Mouse (Mus musculus): ENCODE data around the gene Atf5. TPM values are rescaled to one million over a fixed set of nuclear protein-coding genes. Genes with fewer than 3 reads are reported as not detected.

Gene Atf5
- polyA plus RNA-seq, 1 experiment from 2014 or later, result 3.4 TPM

- H3K9ac ChIP-seq (ENCODE audit: low read length), result no peak overlapping the region
Measured at GRCm38 (mm10) chr7:44780101-44780500, 36.4 kb downstream of the Atf5 start.

GRCm38 (mm10) chr7:44776849-44777498 lies 39.5 kb downstream of the Atf5 start:
- Histone ChIP-seq H3K27ac (ENCODE audit: low read depth, low read length) (no peak overlapping the region), H3K9ac (ENCODE audit: low read length) (no peak overlapping the region), H3K27me3 (ENCODE audit: control insufficient read depth, insufficient read depth, low read length) (no peaks in the 10 kb centered on the region), H3K4me2 (ENCODE audit: low read depth, low read length, severe bottlenecking) (no peak overlapping the region), H3K4me3 (ENCODE audit: low read depth, low read length) (no peak overlapping the region), H3K4me1 (replicated peaks; ENCODE audit: control insufficient read depth, insufficient read depth, low read length) (no peaks in the 10 kb centered on the region), H3K9me3 (ENCODE audit: control insufficient read depth, low read length) (no peaks in the 10 kb centered on the region), H3K36me3 (ENCODE audit: control insufficient read depth, insufficient read depth, low read length) (no peaks in the 10 kb centered on the region; the same call in 1 of the 2 replicates)
- DNase-seq (ENCODE audit: low spot score), result no peak
- ATAC-seq (replicated peaks; ENCODE audit: low FRiP score), result no peak
- 88% methylated on average over 9 of the region's 9 CpGs for WGBS

More at GRCm38 (mm10) chr7:44780101-44780500, 36.4 kb downstream of the Atf5 start:
- Histone ChIP-seq H3K36me3 (ENCODE audit: control insufficient read depth, insufficient read depth, low read length) (no peaks in the 10 kb centered on the region), H3K4me1 (replicated peaks; ENCODE audit: control insufficient read depth, insufficient read depth, low read length) (no peaks in the 10 kb centered on the region), H3K4me2 (ENCODE audit: low read depth, low read length, severe bottlenecking) (no peak overlapping the region), H3K27ac (ENCODE audit: low read depth, low read length) (no peak overlapping the region), H3K4me3 (ENCODE audit: low read depth, low read length) (no peak overlapping the region), H3K9me3 (ENCODE audit: control insufficient read depth, low read length) (no peaks in the 10 kb centered on the region), H3K27me3 (ENCODE audit: control insufficient read depth, insufficient read depth, low read length) (no peaks in the 10 kb centered on the region)
- 89% methylated on average over 8 of the region's 8 CpGs for WGBS
- DNase-seq (ENCODE audit: low spot score) (no peak), ATAC-seq (replicated peaks; ENCODE audit: low FRiP score) (no peak)

GRCm38 (mm10) chr7:44772591-44773204 lies 43.8 kb downstream of the Atf5 start:
- H3K9ac ChIP-seq (ENCODE audit: low read length), result no peak overlapping the region
- no peak overlapping the region for H3K27ac ChIP-seq (ENCODE audit: low read depth, low read length)
- H3K4me3 ChIP-seq (ENCODE audit: low read depth, low read length), result no peak overlapping the region
- DNase-seq (ENCODE audit: low spot score), result no peak
- no peaks in the 10 kb centered on the region for H3K4me1 ChIP-seq (replicated peaks; ENCODE audit: control insufficient read depth, insufficient read depth, low read length)
- no peaks in the 10 kb centered on the region for H3K9me3 ChIP-seq (ENCODE audit: control insufficient read depth, low read length)
- no peaks in the 10 kb centered on the region for H3K27me3 ChIP-seq (ENCODE audit: control insufficient read depth, insufficient read depth, low read length)
- WGBS, result 90% methylated on average over 8 of the region's 8 CpGs
- H3K36me3 ChIP-seq (ENCODE audit: control insufficient read depth, insufficient read depth, low read length), result no peaks in the 10 kb centered on the region; the same call in 1 of the 2 replicates
- ATAC-seq (replicated peaks; ENCODE audit: low FRiP score), result no peak
- no peak overlapping the region for H3K4me2 ChIP-seq (ENCODE audit: low read depth, low read length, severe bottlenecking)

GRCm38 (mm10) chr7:44770046-44770578 lies 46.3 kb downstream of the Atf5 start:
- Histone ChIP-seq H3K36me3 (ENCODE audit: control insufficient read depth, insufficient read depth, low read length) (no peaks in the 10 kb centered on the region; the same call in 1 of the 2 replicates), H3K4me1 (replicated peaks; ENCODE audit: control insufficient read depth, insufficient read depth, low read length) (no peaks in the 10 kb centered on the region)
- 18% methylated on average over 6 of the region's 6 CpGs for WGBS

GRCm38 (mm10) chr7:44768129-44768528 lies 48.3 kb downstream of the Atf5 start:
- no peak overlapping the region for H3K4me2 ChIP-seq (ENCODE audit: low read depth, low read length, severe bottlenecking)
- WGBS, result 89% methylated on average over 5 of the region's 5 CpGs
- H3K9ac ChIP-seq (ENCODE audit: low read length), result no peak overlapping the region
- no peaks in the 10 kb centered on the region for H3K9me3 ChIP-seq (ENCODE audit: control insufficient read depth, low read length)
- H3K27me3 ChIP-seq (ENCODE audit: control insufficient read depth, insufficient read depth, low read length), result no peaks in the 10 kb centered on the region
- no peaks in the 10 kb centered on the region; the same call in 1 of the 2 replicates for H3K36me3 ChIP-seq (ENCODE audit: control insufficient read depth, insufficient read depth, low read length)
- DNase-seq (ENCODE audit: low spot score) (no peak), ATAC-seq (replicated peaks; ENCODE audit: low FRiP score) (no peak)
- H3K27ac ChIP-seq (ENCODE audit: low read depth, low read length), result no peak overlapping the region
- H3K4me3 ChIP-seq (ENCODE audit: low read depth, low read length), result no peak overlapping the region
- no peaks in the 10 kb centered on the region for H3K4me1 ChIP-seq (replicated peaks; ENCODE audit: control insufficient read depth, insufficient read depth, low read length)

More at GRCm38 (mm10) chr7:44770046-44770578, 46.3 kb downstream of the Atf5 start:
- Histone ChIP-seq H3K4me3 (ENCODE audit: low read depth, low read length) (no peak overlapping the region), H3K27me3 (ENCODE audit: control insufficient read depth, insufficient read depth, low read length) (no peaks in the 10 kb centered on the region), H3K9me3 (ENCODE audit: control insufficient read depth, low read length) (no peaks in the 10 kb centered on the region), H3K27ac (ENCODE audit: low read depth, low read length) (no peak overlapping the region), H3K4me2 (ENCODE audit: low read depth, low read length, severe bottlenecking) (no peak overlapping the region), H3K9ac (ENCODE audit: low read length) (no peak overlapping the region)
- peak; percentile 84 for DNase-seq (ENCODE audit: low spot score)
- ATAC-seq (replicated peaks; ENCODE audit: low FRiP score), result no peak

MicroRNAs within 50 kb of the gene (microRNA counts, 519-probe panel; counts per million panel counts)
- microRNA mmu-miR-707, result 31.2 counts per million

Small RNA genes within 50 kb of the gene (microRNA-seq; reads per million reads assigned to microRNA genes)
- not detected for gene Mir707 (ENCODE audit: insufficient number of aligned reads)

Other genes with a start within 250 kb of the Atf5 start
- 0.68 and 0.92 TPM in 2 replicates for gene Napsa, start 244.3 kb downstream of the Atf5 start, polyA plus RNA-seq (2014; fragmentation: Nextera tagmentation; extraction: Ambion mirVana)
- 1.8 and 2.0 TPM in 2 replicates for gene Kcnc3, start 226.0 kb downstream of the Atf5 start, polyA plus RNA-seq (2014; fragmentation: Nextera tagmentation; extraction: Ambion mirVana)
- gene Myh14, start 145.8 kb downstream of the Atf5 start, polyA plus RNA-seq (2014; fragmentation: Nextera tagmentation; extraction: Ambion mirVana), result 1.7 and 2.6 TPM in 2 replicates
- gene Izumo2, start 107.9 kb downstream of the Atf5 start, polyA plus RNA-seq (2014; fragmentation: Nextera tagmentation; extraction: Ambion mirVana), result not detected in 2 replicates
- gene Vrk3, start 68.2 kb downstream of the Atf5 start, polyA plus RNA-seq (2014; fragmentation: Nextera tagmentation; extraction: Ambion mirVana), result 41.7 and 42.2 TPM in 2 replicates
- gene Zfp473, start 65.6 kb downstream of the Atf5 start, polyA plus RNA-seq (2014; fragmentation: Nextera tagmentation; extraction: Ambion mirVana), result 3.9 and 4.4 TPM in 2 replicates
- gene Nup62, start 570 bp downstream of the Atf5 start, polyA plus RNA-seq (2014; fragmentation: Nextera tagmentation; extraction: Ambion mirVana), result 73.5 and 86.5 TPM in 2 replicates
- gene Il4i1, start 271 bp downstream of the Atf5 start, polyA plus RNA-seq (2014; fragmentation: Nextera tagmentation; extraction: Ambion mirVana), result 1.1 and 1.4 TPM in 2 replicates
- gene Akt1s1, start 32.3 kb upstream of the Atf5 start, polyA plus RNA-seq (2014; fragmentation: Nextera tagmentation; extraction: Ambion mirVana), result 79.9 and 83.0 TPM in 2 replicates
- gene Tbc1d17, start 32.4 kb upstream of the Atf5 start, polyA plus RNA-seq (2014; fragmentation: Nextera tagmentation; extraction: Ambion mirVana), result 67.6 and 69.9 TPM in 2 replicates
- 31.6 and 32.1 TPM in 2 replicates for gene Pnkp, start 40.5 kb upstream of the Atf5 start, polyA plus RNA-seq (2014; fragmentation: Nextera tagmentation; extraction: Ambion mirVana)
- gene Ptov1, start 53.1 kb upstream of the Atf5 start, polyA plus RNA-seq (2014; fragmentation: Nextera tagmentation; extraction: Ambion mirVana), result 454 and 526 TPM in 2 replicates
- gene Med25, start 76.1 kb upstream of the Atf5 start, polyA plus RNA-seq (2014; fragmentation: Nextera tagmentation; extraction: Ambion mirVana), result 135 and 139 TPM in 2 replicates
- 32.9 TPM in 2 replicates for gene Fuz, start 79.4 kb upstream of the Atf5 start, polyA plus RNA-seq (2014; fragmentation: Nextera tagmentation; extraction: Ambion mirVana)
- gene Ap2a1, start 112.8 kb upstream of the Atf5 start, polyA plus RNA-seq (2014; fragmentation: Nextera tagmentation; extraction: Ambion mirVana), result 88.8 and 93.4 TPM in 2 replicates
- 0.23 TPM in 1 of 2 replicates, not detected in the other for gene Tsks, start 126.5 kb upstream of the Atf5 start, polyA plus RNA-seq (2014; fragmentation: Nextera tagmentation; extraction: Ambion mirVana)
- gene Cpt1c, start 158.2 kb upstream of the Atf5 start, polyA plus RNA-seq (2014; fragmentation: Nextera tagmentation; extraction: Ambion mirVana), result 26.3 and 27.2 TPM in 2 replicates
- gene Prmt1, start 169.9 kb upstream of the Atf5 start, polyA plus RNA-seq (2014; fragmentation: Nextera tagmentation; extraction: Ambion mirVana), result 286 and 301 TPM in 2 replicates
- 75.3 and 86.0 TPM in 2 replicates for gene Irf3, start 181.0 kb upstream of the Atf5 start, polyA plus RNA-seq (2014; fragmentation: Nextera tagmentation; extraction: Ambion mirVana)
- 70.6 and 74.9 TPM in 2 replicates for gene Bcl2l12, start 182.1 kb upstream of the Atf5 start, polyA plus RNA-seq (2014; fragmentation: Nextera tagmentation; extraction: Ambion mirVana)
- gene Scaf1, start 199.7 kb upstream of the Atf5 start, polyA plus RNA-seq (2014; fragmentation: Nextera tagmentation; extraction: Ambion mirVana), result 59.9 and 60.2 TPM in 2 replicates
- gene Rras, start 201.3 kb upstream of the Atf5 start, polyA plus RNA-seq (2014; fragmentation: Nextera tagmentation; extraction: Ambion mirVana), result 15.5 and 16.6 TPM in 2 replicates
- gene Prr12, start 236.2 kb upstream of the Atf5 start, polyA plus RNA-seq (2014; fragmentation: Nextera tagmentation; extraction: Ambion mirVana), result 16.1 and 19.2 TPM in 2 replicates
- 52.6 and 64.0 TPM in 2 replicates for gene Nosip, start 245.8 kb upstream of the Atf5 start, polyA plus RNA-seq (2014; fragmentation: Nextera tagmentation; extraction: Ambion mirVana)
- 14.2 and 18.4 TPM in 2 replicates for gene Prrg2, start 246.0 kb upstream of the Atf5 start, polyA plus RNA-seq (2014; fragmentation: Nextera tagmentation; extraction: Ambion mirVana)